Mouse (Mus musculus) spleen, adult 12 weeks (tissue): ENCODE measurements around the gene D630039A03Rik.

ENCODE experiments used
- DNase-seq: peaks from one replicate; pipeline ENCODE4 v3.0.0; 2022; ENCODE audit warnings: low spot score

D630039A03Rik gene

GRCm38 (mm10) chr4:57916201-57916661, at the start of gene D630039A03Rik:
Gene D630039A03Rik, minus strand, starts transcription at chr4:57916297.
- no peak for DNase-seq

- no peak for DNase-seq
Observed at GRCm38 (mm10) chr4:57965516-57965915, 49.4 kb upstream of the D630039A03Rik start.

- no peak for DNase-seq
Observed at GRCm38 (mm10) chr4:57964143-57964542, 48.0 kb upstream of the D630039A03Rik start.

- no peak for DNase-seq
Observed at GRCm38 (mm10) chr4:57959056-57959455, 43.0 kb upstream of the D630039A03Rik start.

- no peak for DNase-seq
Observed at GRCm38 (mm10) chr4:57958098-57958497, 42.0 kb upstream of the D630039A03Rik start.

GRCm38 (mm10) chr4:57957200-57958085, 41.3 kb upstream of the D630039A03Rik start:
- DNase-seq = no peak

- DNase-seq = peak; percentile 99
Observed at GRCm38 (mm10) chr4:57956029-57956960, 40.2 kb upstream of the D630039A03Rik start, which contains the start of gene Txn1. Gene Txn1, minus strand, starts transcription at chr4:57956411.

GRCm38 (mm10) chr4:57955544-57955958, 39.5 kb upstream of the D630039A03Rik start:
- peak; percentile 57 for DNase-seq

GRCm38 (mm10) chr4:57954991-57955390, 38.9 kb upstream of the D630039A03Rik start:
- no peak for DNase-seq

GRCm38 (mm10) chr4:57954580-57954979, 38.5 kb upstream of the D630039A03Rik start:
- DNase-seq = no peak

- no peak for DNase-seq
Observed at GRCm38 (mm10) chr4:57953796-57954195, 37.7 kb upstream of the D630039A03Rik start.

GRCm38 (mm10) chr4:57952891-57953290, 36.8 kb upstream of the D630039A03Rik start:
- no peak for DNase-seq

GRCm38 (mm10) chr4:57952416-57952815, 36.3 kb upstream of the D630039A03Rik start:
- DNase-seq = no peak

- no peak for DNase-seq
Observed at GRCm38 (mm10) chr4:57949866-57950265, 33.8 kb upstream of the D630039A03Rik start.

- DNase-seq = no peak
Observed at GRCm38 (mm10) chr4:57947476-57947875, 31.4 kb upstream of the D630039A03Rik start.

GRCm38 (mm10) chr4:57947036-57947435, 30.9 kb upstream of the D630039A03Rik start:
- DNase-seq = no peak

GRCm38 (mm10) chr4:57942892-57943291, 26.8 kb upstream of the D630039A03Rik start:
- DNase-seq = no peak

GRCm38 (mm10) chr4:57940631-57941030, 24.5 kb upstream of the D630039A03Rik start:
- no peak for DNase-seq

- no peak for DNase-seq
Observed at GRCm38 (mm10) chr4:57937292-57937691, 21.2 kb upstream of the D630039A03Rik start.

- DNase-seq = no peak
Observed at GRCm38 (mm10) chr4:57934181-57934580, 18.1 kb upstream of the D630039A03Rik start.

- no peak for DNase-seq
Observed at GRCm38 (mm10) chr4:57930559-57931170, 14.6 kb upstream of the D630039A03Rik start.
